Mouse (Mus musculus): ENCODE data around the gene Snapc4. TPM values are rescaled to one million over a fixed set of nuclear protein-coding genes. Genes with fewer than 3 reads are reported as not detected.

The Snapc4 gene
- polyA plus RNA-seq, 1 experiment from 2014 or later: 17.9 TPM

DNA sequence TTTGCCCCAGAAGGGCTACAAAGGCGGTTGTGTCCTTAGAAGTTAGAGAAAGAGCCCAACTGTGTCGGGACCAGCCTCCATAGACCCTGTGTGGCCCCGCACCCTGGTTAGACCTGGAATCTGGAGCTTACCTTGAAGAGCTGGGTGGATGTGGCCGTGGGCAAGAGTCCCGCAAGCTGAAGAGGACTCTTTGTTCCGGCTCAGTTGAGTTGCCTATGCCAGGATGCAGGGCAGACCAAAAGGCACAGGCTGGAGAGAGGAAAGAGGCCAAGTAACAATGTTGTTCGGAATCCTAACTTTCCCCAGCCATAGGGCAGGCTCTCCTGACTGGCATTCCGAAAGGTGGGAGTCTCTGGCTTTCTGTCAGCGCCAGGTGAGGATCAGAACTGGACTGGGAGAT lies 61.3 kb downstream of the Snapc4 start:
- Histone ChIP-seq H3K27ac (replicated peaks; ENCODE audit: low read depth, low read length) (no peak overlapping the region), H3K4me1 (ENCODE audit: control insufficient read depth, insufficient read depth, low read length) (peaks cover 19% of the 10 kb centered on the region), H3K27me3 (ENCODE audit: control insufficient read depth, insufficient read depth, low read length) (no peaks in the 10 kb centered on the region), H3K4me3 (ENCODE audit: low read depth, low read length) (no peak overlapping the region), H3K9ac (replicated peaks; ENCODE audit: low read length) (no peak overlapping the region), H3K9me3 (replicated peaks; ENCODE audit: control insufficient read depth, low read length) (no peaks in the 10 kb centered on the region), H3K36me3 (replicated peaks; ENCODE audit: control insufficient read depth, insufficient read depth, low read depth, low read length) (peaks cover 6% of the 10 kb centered on the region), H3K4me2 (ENCODE audit: low read depth, low read length) (no peak overlapping the region)
- DNase-seq (ENCODE audit: low spot score) (no peak), ATAC-seq (replicated peaks; ENCODE audit: insufficient number of reproducible peaks, low FRiP score, low TSS enrichment, low read depth) (no peak)
- 91% methylated on average over 9 of the region's 9 CpGs for WGBS

DNA sequence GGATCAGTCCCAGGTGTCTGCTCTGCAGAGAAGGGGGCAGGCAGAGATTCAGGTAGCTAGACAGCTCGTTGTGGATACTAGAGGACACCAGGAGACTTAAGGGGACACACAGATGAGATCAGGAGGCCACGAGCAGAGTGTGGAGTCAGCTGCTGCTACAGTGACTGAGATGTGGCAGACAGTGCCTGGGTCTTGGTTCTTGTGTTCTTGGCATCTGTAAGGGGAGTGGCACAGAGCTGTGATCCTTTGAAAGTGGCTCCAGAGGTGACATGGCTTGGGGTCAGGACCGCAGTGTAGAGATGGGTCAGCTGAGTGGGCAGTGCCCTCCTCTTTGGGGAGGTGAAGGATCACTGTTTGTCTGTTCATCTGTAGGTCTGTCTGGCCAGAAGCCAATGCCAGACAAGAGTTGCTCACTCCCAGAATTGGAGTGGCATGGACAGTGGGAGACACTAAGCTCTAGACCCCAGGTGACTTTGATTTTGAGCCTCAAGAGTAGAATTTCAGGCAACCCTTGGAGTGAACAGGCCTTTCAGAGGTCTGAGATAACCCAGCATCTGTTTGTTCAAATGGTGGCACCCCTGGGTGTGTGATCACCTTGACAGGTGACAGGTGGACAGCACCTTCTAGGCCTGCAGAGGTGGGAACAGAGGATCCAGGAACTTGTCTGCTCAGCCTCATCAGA lies 62.3 kb downstream of the Snapc4 start:
- H3K36me3 ChIP-seq (replicated peaks; ENCODE audit: control insufficient read depth, insufficient read depth, low read depth, low read length): peaks cover under 1% of the 10 kb centered on the region; the same call in 1 of the 2 replicates
- no peaks in the 10 kb centered on the region for H3K27me3 ChIP-seq (ENCODE audit: control insufficient read depth, insufficient read depth, low read length)
- H3K4me1 ChIP-seq (ENCODE audit: control insufficient read depth, insufficient read depth, low read length): peaks cover 19% of the 10 kb centered on the region
- no peak overlapping the region for H3K27ac ChIP-seq (replicated peaks; ENCODE audit: low read depth, low read length)
- WGBS: 89% methylated on average over 3 of the region's 3 CpGs
- DNase-seq (ENCODE audit: low spot score): no peak
- no peak overlapping the region for H3K4me2 ChIP-seq (ENCODE audit: low read depth, low read length)
- no peak overlapping the region for H3K9ac ChIP-seq (replicated peaks; ENCODE audit: low read length)
- ATAC-seq (replicated peaks; ENCODE audit: insufficient number of reproducible peaks, low FRiP score, low TSS enrichment, low read depth): no peak
- H3K9me3 ChIP-seq (replicated peaks; ENCODE audit: control insufficient read depth, low read length): no peaks in the 10 kb centered on the region
- no peak overlapping the region for H3K4me3 ChIP-seq (ENCODE audit: low read depth, low read length)

DNA sequence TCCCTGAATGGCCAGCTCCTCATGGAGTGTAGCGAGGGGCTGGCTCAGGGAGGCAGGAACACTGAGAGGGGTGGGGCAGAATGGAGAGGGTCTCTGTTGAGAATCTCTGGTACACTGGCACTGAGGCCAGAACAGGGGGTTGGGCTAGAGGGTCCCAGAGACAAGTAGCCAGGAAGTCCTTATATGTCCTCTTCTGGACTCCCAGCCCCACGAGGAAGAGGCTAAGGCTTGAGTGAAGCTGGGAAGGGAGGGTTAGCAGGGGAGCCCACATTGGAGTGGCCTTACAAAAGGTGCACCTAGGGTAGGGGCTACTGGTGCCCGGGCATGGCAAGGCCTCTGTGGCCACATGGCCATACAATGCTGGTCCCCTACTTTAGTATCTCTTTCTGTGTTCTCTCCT lies 63.1 kb downstream of the Snapc4 start:
- Histone ChIP-seq H3K4me3 (ENCODE audit: low read depth, low read length) (no peak overlapping the region), H3K27ac (replicated peaks; ENCODE audit: low read depth, low read length) (no peak overlapping the region), H3K27me3 (ENCODE audit: control insufficient read depth, insufficient read depth, low read length) (no peaks in the 10 kb centered on the region), H3K4me1 (ENCODE audit: control insufficient read depth, insufficient read depth, low read length) (peaks cover 19% of the 10 kb centered on the region), H3K36me3 (replicated peaks; ENCODE audit: control insufficient read depth, insufficient read depth, low read depth, low read length) (no peaks in the 10 kb centered on the region), H3K4me2 (ENCODE audit: low read depth, low read length) (peak overlapping the region; percentile 95), H3K9ac (replicated peaks; ENCODE audit: low read length) (peak overlapping the region; percentile 94), H3K9me3 (replicated peaks; ENCODE audit: control insufficient read depth, low read length) (no peaks in the 10 kb centered on the region)
- DNase-seq (ENCODE audit: low spot score) (no peak), ATAC-seq (replicated peaks; ENCODE audit: insufficient number of reproducible peaks, low FRiP score, low TSS enrichment, low read depth) (no peak)
- 70% methylated on average over 3 of the region's 3 CpGs for WGBS

GRCm38 (mm10) chr2:26316576-26317246 lies 63.7 kb downstream of the Snapc4 start:
- peaks cover 19% of the 10 kb centered on the region for H3K4me1 ChIP-seq (ENCODE audit: control insufficient read depth, insufficient read depth, low read length)
- peak overlapping the region; percentile 93 for H3K4me3 ChIP-seq (ENCODE audit: low read depth, low read length)
- no peaks in the 10 kb centered on the region for H3K36me3 ChIP-seq (replicated peaks; ENCODE audit: control insufficient read depth, insufficient read depth, low read depth, low read length)
- no peak for ATAC-seq (replicated peaks; ENCODE audit: insufficient number of reproducible peaks, low FRiP score, low TSS enrichment, low read depth)
- H3K9ac ChIP-seq (replicated peaks; ENCODE audit: low read length): peak overlapping the region; percentile 94
- peak; percentile 38 for DNase-seq (ENCODE audit: low spot score)
- no peaks in the 10 kb centered on the region for H3K9me3 ChIP-seq (replicated peaks; ENCODE audit: control insufficient read depth, low read length)
- H3K27ac ChIP-seq (replicated peaks; ENCODE audit: low read depth, low read length): peak overlapping the region; percentile 96; the same call in 1 of the 2 replicates
- no peaks in the 10 kb centered on the region for H3K27me3 ChIP-seq (ENCODE audit: control insufficient read depth, insufficient read depth, low read length)
- WGBS: 63% methylated on average over 9 of the region's 9 CpGs
- peak overlapping the region; percentile 95 for H3K4me2 ChIP-seq (ENCODE audit: low read depth, low read length)

DNA sequence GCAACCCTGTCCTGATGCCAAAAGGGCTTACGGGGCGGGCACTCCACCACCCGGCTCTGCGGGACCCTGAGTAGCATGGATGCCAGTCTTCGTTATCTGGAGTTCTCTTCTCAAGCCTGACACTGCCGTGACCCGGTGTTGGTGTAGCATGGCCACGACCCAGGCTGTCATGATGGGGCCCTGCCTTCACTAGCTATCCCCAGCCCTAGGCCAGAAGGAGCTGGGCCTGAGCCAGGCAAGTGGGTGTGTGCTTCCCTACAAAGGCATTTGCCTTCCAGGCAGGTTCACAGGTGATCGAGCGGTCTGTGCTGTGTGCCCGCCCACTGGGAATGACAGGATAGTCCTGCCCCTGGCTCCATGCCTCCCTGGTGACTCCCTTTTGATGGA lies 64.5 kb downstream of the Snapc4 start:
- no peaks in the 10 kb centered on the region for H3K36me3 ChIP-seq (replicated peaks; ENCODE audit: control insufficient read depth, insufficient read depth, low read depth, low read length)
- peak overlapping the region; percentile 96 for H3K27ac ChIP-seq (replicated peaks; ENCODE audit: low read depth, low read length)
- peak overlapping the region; percentile 93 for H3K4me3 ChIP-seq (ENCODE audit: low read depth, low read length)
- WGBS: 0% methylated on average over 11 of the region's 11 CpGs
- H3K9ac ChIP-seq (replicated peaks; ENCODE audit: low read length): peak overlapping the region; percentile 94
- peak overlapping the region; percentile 95 for H3K4me2 ChIP-seq (ENCODE audit: low read depth, low read length)
- peaks cover 19% of the 10 kb centered on the region for H3K4me1 ChIP-seq (ENCODE audit: control insufficient read depth, insufficient read depth, low read length)
- DNase-seq (ENCODE audit: low spot score) (peak; percentile 32), ATAC-seq (replicated peaks; ENCODE audit: insufficient number of reproducible peaks, low FRiP score, low TSS enrichment, low read depth) (peak; percentile 20)
- no peaks in the 10 kb centered on the region for H3K9me3 ChIP-seq (replicated peaks; ENCODE audit: control insufficient read depth, low read length)
- H3K27me3 ChIP-seq (ENCODE audit: control insufficient read depth, insufficient read depth, low read length): no peaks in the 10 kb centered on the region

GRCm38 (mm10) chr2:26315072-26315924 lies 65.2 kb downstream of the Snapc4 start, which contains the start of gene Gpsm1:
Gpsm1 (plus strand) TSS chr2:26315515.
- Histone ChIP-seq H3K9me3 (replicated peaks; ENCODE audit: control insufficient read depth, low read length) (no peaks in the 10 kb centered on the region), H3K9ac (replicated peaks; ENCODE audit: low read length) (peak within 1 kb of the TSS; percentile 94), H3K27me3 (ENCODE audit: control insufficient read depth, insufficient read depth, low read length) (no peaks in the 10 kb centered on the region), H3K4me2 (ENCODE audit: low read depth, low read length) (peak within 1 kb of the TSS; percentile 95), H3K4me3 (ENCODE audit: low read depth, low read length) (peak within 1 kb of the TSS; percentile 93), H3K36me3 (replicated peaks; ENCODE audit: control insufficient read depth, insufficient read depth, low read depth, low read length) (no peaks in the 10 kb centered on the region), H3K27ac (replicated peaks; ENCODE audit: low read depth, low read length) (peak within 1 kb of the TSS; percentile 96), H3K4me1 (ENCODE audit: control insufficient read depth, insufficient read depth, low read length) (peaks cover 19% of the 10 kb centered on the region)
- ATAC-seq (replicated peaks; ENCODE audit: insufficient number of reproducible peaks, low FRiP score, low TSS enrichment, low read depth): peak; percentile 79
- under 1% methylated on average over 65 of the region's 66 CpGs for WGBS
- DNase-seq (ENCODE audit: low spot score): peak; percentile 92

DNA sequence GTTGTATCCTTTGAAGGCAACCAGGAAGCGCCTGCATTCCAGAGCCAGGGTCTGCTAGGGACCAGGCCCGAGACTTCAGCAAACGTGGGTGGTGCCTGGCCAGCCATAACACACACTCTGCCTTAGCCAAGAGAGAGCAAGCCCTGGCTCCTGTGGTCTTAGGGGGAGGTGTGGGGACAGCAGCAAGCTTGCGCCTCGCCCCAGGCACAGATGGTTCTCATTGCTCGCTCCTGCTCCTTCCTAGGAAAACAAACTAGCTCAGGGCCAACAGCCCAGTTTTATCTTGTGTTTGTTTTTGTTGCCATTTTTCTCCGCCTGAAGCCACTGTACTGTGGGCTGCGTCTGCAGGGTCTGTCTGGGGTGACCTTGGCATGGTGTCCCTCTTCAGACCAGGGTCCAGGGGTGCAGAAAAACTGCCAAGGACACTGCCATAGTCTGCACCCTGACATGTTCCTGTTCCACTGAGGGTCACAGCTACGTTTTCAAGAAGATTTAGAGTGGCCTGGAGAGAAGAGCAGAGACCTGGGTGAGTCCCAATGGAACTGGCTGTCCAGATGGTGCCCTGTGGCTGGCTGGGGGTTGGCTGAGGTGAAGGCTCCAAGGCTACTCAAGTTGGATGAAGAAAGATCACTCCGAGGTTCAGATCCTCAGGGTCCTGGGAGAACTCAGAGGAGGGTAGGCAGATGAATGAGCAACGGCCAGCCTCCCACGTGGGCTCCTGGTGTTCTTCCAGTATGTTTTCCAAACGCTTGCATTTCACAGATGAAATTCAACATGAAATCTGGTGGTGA lies 66.0 kb downstream of the Snapc4 start:
- H3K9me3 ChIP-seq (replicated peaks; ENCODE audit: control insufficient read depth, low read length): no peaks in the 10 kb centered on the region
- peak overlapping the region; percentile 93 for H3K4me3 ChIP-seq (ENCODE audit: low read depth, low read length)
- DNase-seq (ENCODE audit: low spot score): peak; percentile 82
- H3K9ac ChIP-seq (replicated peaks; ENCODE audit: low read length): peak overlapping the region; percentile 94
- 0 out of 2 replicates have a peak, but pooled peaks have one; percentile 8 for ATAC-seq (replicated peaks; ENCODE audit: insufficient number of reproducible peaks, low FRiP score, low TSS enrichment, low read depth)
- no peaks in the 10 kb centered on the region for H3K27me3 ChIP-seq (ENCODE audit: control insufficient read depth, insufficient read depth, low read length)
- H3K27ac ChIP-seq (replicated peaks; ENCODE audit: low read depth, low read length): peak overlapping the region; percentile 96
- H3K4me2 ChIP-seq (ENCODE audit: low read depth, low read length): peak overlapping the region; percentile 95
- no peaks in the 10 kb centered on the region for H3K36me3 ChIP-seq (replicated peaks; ENCODE audit: control insufficient read depth, insufficient read depth, low read depth, low read length)
- WGBS: 29% methylated on average over 13 of the region's 13 CpGs
- peaks cover 19% of the 10 kb centered on the region for H3K4me1 ChIP-seq (ENCODE audit: control insufficient read depth, insufficient read depth, low read length)
